Mouse (Mus musculus) olfactory bulb, adult 2 months (tissue): ENCODE results near the gene Gm28308. TPM values are rescaled to one million over a fixed set of nuclear protein-coding genes. Genes with fewer than 3 reads are reported as not detected.

Source experiments
- H3K27ac ChIP-seq: fragments of 200-500 bp; 2 replicates; pipeline ENCODE4 v1.5.1; 2012; ENCODE audit warnings: low read depth, low read length; ENCODE audit not compliant: insufficient read depth
- H3K4me1 ChIP-seq: fragments of 200-500 bp; 2 replicates; pipeline ENCODE4 v1.6.1; 2012; ENCODE audit warnings: low read length; ENCODE audit not compliant: control insufficient read depth, insufficient read depth
- H3K4me3 ChIP-seq: fragments of 200-500 bp; 2 replicates; pipeline ENCODE4 v1.5.1; 2012; ENCODE audit warnings: mild to moderate bottlenecking, low read depth, low read length, moderate library complexity; ENCODE audit not compliant: insufficient read depth
- CTCF ChIP-seq: fragments of 200-500 bp; IDR thresholded peaks from 2 replicates; pipeline ENCODE4 v1.5.1; 2012; ENCODE audit warnings: low read depth, mild to moderate bottlenecking, low read length, moderate library complexity; ENCODE audit not compliant: insufficient read depth
- POLR2A ChIP-seq: fragments of 200-500 bp; IDR thresholded peaks from 2 replicates; pipeline ENCODE4 v1.6.1; 2012; ENCODE audit warnings: mild to moderate bottlenecking, low read depth, low read length, moderate library complexity; ENCODE audit not compliant: insufficient read depth
- WGBS: fragments of 180-500 bp; shearing (Covaris S2); methylation state at CpG from one replicate; pipeline ENCODE4 v1.1.7; 2018; 5-methylcytosine and 5-hydroxymethylcytosine counted together
- polyA plus RNA-seq: library from polyadenylated mRNA; stranded (reverse); fragments of >200 nt; gene quantifications from 2 replicates; pipeline ENCODE4 v1.2.4, GENCODE M21; 2012; ENCODE audit warnings: low replicate concordance; ENCODE audit not compliant: missing spikeins, insufficient read depth, insufficient read length

Gm28308 gene
- polyA plus RNA-seq, 1 experiment: not detected

GRCm38 (mm10) chr6:52228475-52229465 is 15.6 kb upstream of the Gm28308 start:
- WGBS: 3% methylated on average over 38 of the region's 38 CpGs
- TF ChIP-seq POLR2A (no peak), CTCF (no peak)
- no peak overlapping the region for H3K4me3 ChIP-seq

GRCm38 (mm10) chr6:52227470-52228222 is 14.5 kb upstream of the Gm28308 start:
- TF ChIP-seq POLR2A: no peak
- TF ChIP-seq CTCF: no peak
- H3K4me3 ChIP-seq: no peak overlapping the region
- H3K4me1 ChIP-seq: no peaks in the 10 kb centered on the region
- no peak overlapping the region for H3K27ac ChIP-seq
- 7% methylated on average over 11 of the region's 11 CpGs for WGBS

More at GRCm38 (mm10) chr6:52228475-52229465, 15.6 kb upstream of the Gm28308 start:
- H3K4me1 ChIP-seq: no peaks in the 10 kb centered on the region
- H3K27ac ChIP-seq: no peak overlapping the region

DNA sequence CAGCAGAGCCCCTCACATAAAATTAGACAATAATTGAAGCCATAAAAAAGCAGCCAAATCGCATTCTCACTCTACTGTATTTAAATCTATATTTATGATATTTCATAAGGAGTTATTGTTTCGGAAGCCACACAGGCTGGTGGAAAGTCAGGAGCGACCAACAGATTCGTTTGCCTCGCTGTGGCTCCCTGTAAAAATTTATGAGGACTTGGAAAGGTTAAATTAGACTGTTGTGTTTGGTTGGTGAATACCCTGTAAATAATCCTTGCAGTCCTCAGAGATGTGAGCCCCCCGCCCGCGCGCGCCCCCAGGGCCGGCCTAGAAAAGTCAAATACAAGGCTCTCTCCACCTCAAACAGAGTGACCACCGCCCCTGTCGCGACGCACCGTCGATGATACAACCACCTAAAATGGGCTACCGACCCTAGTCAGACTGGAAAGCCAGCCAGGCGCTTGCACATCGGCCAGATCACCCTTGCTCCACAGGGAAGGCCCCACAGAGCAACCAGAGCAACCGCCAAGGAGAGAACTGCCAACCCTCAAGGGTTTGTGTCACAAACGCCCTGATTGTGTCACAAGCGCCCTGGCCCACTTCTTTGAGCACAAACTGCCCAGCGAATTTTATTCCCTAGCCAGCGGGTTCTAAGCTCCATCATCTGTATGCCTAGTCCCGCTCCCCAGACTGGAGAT is 13.6 kb upstream of the Gm28308 start:
- no peak overlapping the region for H3K4me3 ChIP-seq
- 4% methylated on average over 26 of the region's 26 CpGs for WGBS
- H3K27ac ChIP-seq: no peak overlapping the region
- peaks cover 1% of the 10 kb centered on the region; the same call in 1 of the 2 replicates for H3K4me1 ChIP-seq
- TF ChIP-seq POLR2A (no peak), CTCF (no peak)

- no peak for TF ChIP-seq POLR2A
- no peak for TF ChIP-seq CTCF
- no peak overlapping the region for H3K27ac ChIP-seq
- WGBS: 3% methylated on average over 69 of the region's 69 CpGs
- peaks cover 6% of the 10 kb centered on the region for H3K4me1 ChIP-seq
- no peak overlapping the region for H3K4me3 ChIP-seq
These were observed 12.8 kb upstream of the Gm28308 start for GRCm38 (mm10) chr6:52225612-52226568.

GRCm38 (mm10) chr6:52224895-52225611 is 11.9 kb upstream of the Gm28308 start:
- 2% methylated on average over 36 of the region's 36 CpGs for WGBS
- TF ChIP-seq CTCF: no peak
- no peak for TF ChIP-seq POLR2A
- no peak overlapping the region for H3K4me3 ChIP-seq
- peaks cover 6% of the 10 kb centered on the region for H3K4me1 ChIP-seq
- H3K27ac ChIP-seq: no peak overlapping the region

DNA sequence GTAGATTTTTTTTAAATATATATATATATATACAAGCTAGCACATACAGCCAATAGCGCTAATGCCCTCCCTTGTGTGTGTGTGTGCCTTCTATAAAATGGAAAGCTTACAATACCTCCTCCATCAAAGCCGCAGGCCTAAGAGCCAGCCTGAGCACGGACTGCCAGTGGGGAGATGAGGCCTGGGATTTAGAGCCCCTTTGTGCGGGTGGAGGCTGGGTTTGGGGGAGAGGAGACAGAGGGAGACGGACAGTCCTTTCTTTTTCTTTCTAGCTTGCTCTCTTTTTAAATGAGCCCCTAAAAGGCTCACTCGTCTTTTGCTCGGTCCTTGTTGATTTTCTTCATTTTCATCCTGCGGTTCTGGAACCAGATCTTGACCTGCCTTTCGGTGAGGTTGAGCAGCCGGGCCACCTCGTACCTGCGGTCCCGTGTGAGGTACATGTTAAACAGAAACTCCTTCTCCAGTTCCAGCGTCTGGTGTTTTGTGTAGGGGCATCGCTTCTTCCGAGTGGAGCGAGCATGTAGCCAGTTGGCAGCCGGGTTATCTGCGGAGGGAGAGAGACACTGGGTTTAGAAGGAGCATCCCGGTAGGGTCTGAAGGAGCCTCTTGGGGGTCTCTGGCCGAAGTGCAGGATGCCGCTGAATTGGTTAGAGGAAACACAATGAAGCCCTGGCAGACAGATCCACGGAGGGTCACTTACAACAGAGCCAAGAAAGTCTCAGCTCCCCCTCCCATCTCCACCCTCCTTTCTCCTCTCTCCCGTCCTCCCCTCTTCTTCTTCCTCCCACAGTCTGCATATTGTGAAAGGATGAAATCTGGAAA is 11.0 kb upstream of the Gm28308 start:
- Histone ChIP-seq H3K4me1 (peaks cover 6% of the 10 kb centered on the region), H3K4me3 (no peak overlapping the region), H3K27ac (no peak overlapping the region)
- TF ChIP-seq POLR2A: no peak
- TF ChIP-seq CTCF: no peak
- WGBS: 5% methylated on average over 24 of the region's 24 CpGs

DNA sequence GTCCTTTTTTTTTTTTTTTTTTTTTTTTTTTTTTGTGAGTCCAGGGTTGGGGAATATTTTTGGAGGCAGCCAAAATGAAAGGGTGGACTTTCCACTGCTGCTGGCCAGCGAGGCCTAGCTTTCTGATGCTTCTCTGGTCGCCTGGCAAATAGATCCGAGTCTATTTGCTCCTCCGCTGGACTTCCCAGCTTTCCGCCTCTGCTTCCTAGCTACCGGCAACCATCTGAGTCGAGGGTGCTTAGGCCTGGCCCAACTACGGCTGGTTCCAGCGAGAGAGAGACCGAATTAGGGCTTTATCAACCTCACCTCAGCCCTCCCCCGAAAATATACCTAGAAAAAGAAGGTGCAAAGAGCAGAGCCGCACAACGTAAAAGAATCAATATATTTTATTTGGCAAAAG is 9.6 kb upstream of the Gm28308 start:
- WGBS: 28% methylated on average over 13 of the region's 13 CpGs
- Histone ChIP-seq H3K4me1 (peaks cover 6% of the 10 kb centered on the region), H3K4me3 (no peak overlapping the region), H3K27ac (no peak overlapping the region)
- TF ChIP-seq POLR2A: no peak
- no peak for TF ChIP-seq CTCF
